Mouse (Mus musculus) liver, postnatal 0 days (tissue): ENCODE data around the gene Trim15. TPM values are rescaled to one million over a fixed set of nuclear protein-coding genes. Genes with fewer than 3 reads are reported as not detected.
A peak's percentile ranks its signal among the peaks of the same experiment; 100 is the strongest.

Source experiments
- ATAC-seq: fragments of 200-750 bp; cut with Nextera tagmentation; 2 replicates; pipeline ENCODE4 v1.8.0; 2017; ENCODE audit warnings: mild to moderate bottlenecking, moderate library complexity
- DNase-seq: peaks from one replicate; pipeline ENCODE4 v3.0.0-alpha.2; 2016
- H3K27ac ChIP-seq: fragments of 300-500 bp; sonication (generic); 2 replicates; pipeline ENCODE4 v1.5.1; 2014; ENCODE audit warnings: antibody characterized with exemption, moderate library complexity, mild to moderate bottlenecking, low read depth
- H3K27me3 ChIP-seq: fragments of 300-500 bp; sonication (generic); 2 replicates; pipeline ENCODE4 v1.6.1; 2014; ENCODE audit warnings: low read length, control low read depth, mixed read lengths; ENCODE audit not compliant: insufficient read depth
- H3K36me3 ChIP-seq: fragments of 300-500 bp; sonication (generic); replicated peaks from 2 replicates; pipeline ENCODE4 v1.6.1; 2014; ENCODE audit warnings: mild to moderate bottlenecking, control low read depth, low read length, moderate library complexity, mixed read lengths; ENCODE audit not compliant: insufficient read depth
- H3K4me1 ChIP-seq: fragments of 300-500 bp; sonication (generic); 2 replicates; pipeline ENCODE4 v1.6.1; 2014; ENCODE audit warnings: antibody characterized with exemption, mild to moderate bottlenecking, control low read depth; ENCODE audit not compliant: insufficient read depth
- H3K4me2 ChIP-seq: fragments of 300-500 bp; sonication (generic); 2 replicates; pipeline ENCODE4 v1.6.1; 2014; ENCODE audit warnings: low read depth, mild to moderate bottlenecking, low read length, moderate library complexity, mixed read lengths
- H3K4me3 ChIP-seq: fragments of 300-500 bp; sonication (generic); 2 replicates; pipeline ENCODE4 v1.5.1; 2014; ENCODE audit warnings: low read depth, low read length
- H3K9ac ChIP-seq: fragments of 300-500 bp; sonication (generic); replicated peaks from 2 replicates; pipeline ENCODE4 v1.6.1; 2014; ENCODE audit warnings: mild to moderate bottlenecking, moderate library complexity
- H3K9me3 ChIP-seq: fragments of 300-500 bp; sonication (generic); 2 replicates; pipeline ENCODE4 v1.6.1; 2016; ENCODE audit warnings: mild to moderate bottlenecking, control low read depth, low read length, mixed read lengths
- CTCF ChIP-seq: sonication (generic); IDR thresholded peaks from 2 replicates; pipeline ENCODE4 v1.5.1; 2016; ENCODE audit warnings: antibody characterized with exemption, low read depth
- EP300 ChIP-seq: IDR thresholded peaks from 2 replicates; pipeline ENCODE4 v1.6.1; 2016; ENCODE audit warnings: antibody characterized with exemption, low read depth, mild to moderate bottlenecking
- WGBS: fragments of 180-500 bp; shearing (Covaris S2); extraction: QIAGEN DNeasy Blood & Tissue Kit; methylation state at CpG from one replicate; pipeline ENCODE4 v1.1.7; 2014; ENCODE audit not compliant: insufficient replicate concordance; 5-methylcytosine and 5-hydroxymethylcytosine counted together
- polyA plus RNA-seq: library from polyadenylated mRNA; unstranded; fragments of >200 nt; fragmentation: Nextera tagmentation; extraction: Ambion mirVana; gene quantifications from 2 replicates; pipeline ENCODE4 v1.2.1, GENCODE M21; 2015

The Trim15 gene
- polyA plus RNA-seq, 1 experiment from 2014 or later: 0.12 TPM

DNA sequence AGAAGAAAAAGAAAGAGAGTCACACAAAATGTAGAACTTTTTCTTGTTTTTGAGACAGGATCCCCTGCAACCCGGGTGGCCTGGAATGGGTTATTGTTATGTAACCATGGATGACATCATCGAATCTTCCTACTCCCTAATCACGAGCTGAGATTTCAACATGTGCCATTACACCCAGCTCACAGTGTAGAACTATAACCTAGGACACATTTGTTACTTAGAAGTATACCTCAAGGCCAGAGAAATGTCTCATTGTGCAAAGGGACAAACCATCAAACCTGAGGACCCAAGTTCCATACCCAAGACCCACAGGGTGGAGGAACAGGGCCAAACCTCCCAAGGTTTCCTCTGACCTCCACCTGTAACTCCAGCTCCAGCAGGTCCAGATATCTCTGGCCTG lies 36.6 kb upstream of the Trim15 start:
- H3K9ac ChIP-seq: no peak overlapping the region
- no peak for TF ChIP-seq CTCF
- TF ChIP-seq EP300: no peak
- no peaks in the 10 kb centered on the region for H3K27me3 ChIP-seq
- DNase-seq (no peak), ATAC-seq (no peak)
- WGBS: 40% methylated on average over 3 of the region's 3 CpGs
- no peak overlapping the region for H3K4me3 ChIP-seq
- H3K4me1 ChIP-seq: no peaks in the 10 kb centered on the region
- H3K27ac ChIP-seq: no peak overlapping the region
- H3K36me3 ChIP-seq: no peaks in the 10 kb centered on the region
- no peak overlapping the region for H3K4me2 ChIP-seq
- H3K9me3 ChIP-seq: no peaks in the 10 kb centered on the region

GRCm38 (mm10) chr17:36900691-36901090 lies 33.7 kb upstream of the Trim15 start:
- Histone ChIP-seq H3K9ac (no peak overlapping the region), H3K4me1 (no peaks in the 10 kb centered on the region), H3K9me3 (no peaks in the 10 kb centered on the region), H3K36me3 (no peaks in the 10 kb centered on the region), H3K27ac (no peak overlapping the region), H3K4me3 (no peak overlapping the region), H3K4me2 (no peak overlapping the region), H3K27me3 (no peaks in the 10 kb centered on the region)
- WGBS: 16% methylated on average over 1 of the region's 1 CpGs
- no peak for DNase-seq
- no peak for ATAC-seq
- TF ChIP-seq EP300: no peak
- peak; percentile 32; the same call in 1 of the 2 replicates for TF ChIP-seq CTCF

DNA sequence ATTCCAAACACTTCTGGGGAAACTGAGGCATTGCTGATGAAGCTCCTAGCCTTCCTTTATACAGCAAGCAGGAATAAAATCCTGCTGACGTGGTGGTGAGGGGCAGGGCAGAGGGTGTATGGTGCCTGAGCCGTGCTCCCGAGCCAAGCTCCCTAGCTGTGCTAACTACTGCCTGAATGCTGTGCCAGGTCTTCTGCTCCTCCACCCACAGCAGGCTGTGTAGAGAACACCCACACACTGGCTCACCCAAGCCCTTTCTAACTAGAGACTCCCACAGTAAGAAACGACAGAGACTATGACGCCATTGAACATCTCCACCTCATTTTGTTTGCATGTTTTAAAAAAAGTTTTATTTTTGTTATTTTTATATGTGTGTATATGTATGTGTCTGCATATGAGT lies 33.0 kb upstream of the Trim15 start:
- DNase-seq (no peak), ATAC-seq (no peak)
- no peak for TF ChIP-seq CTCF
- TF ChIP-seq EP300: no peak
- no peak overlapping the region for H3K27ac ChIP-seq
- H3K9me3 ChIP-seq: no peaks in the 10 kb centered on the region
- no peaks in the 10 kb centered on the region for H3K4me1 ChIP-seq
- H3K4me3 ChIP-seq: no peak overlapping the region
- no peaks in the 10 kb centered on the region for H3K36me3 ChIP-seq
- H3K4me2 ChIP-seq: no peak overlapping the region
- no peaks in the 10 kb centered on the region for H3K27me3 ChIP-seq
- no peak overlapping the region for H3K9ac ChIP-seq
- WGBS: 76% methylated on average over 5 of the region's 5 CpGs

DNA sequence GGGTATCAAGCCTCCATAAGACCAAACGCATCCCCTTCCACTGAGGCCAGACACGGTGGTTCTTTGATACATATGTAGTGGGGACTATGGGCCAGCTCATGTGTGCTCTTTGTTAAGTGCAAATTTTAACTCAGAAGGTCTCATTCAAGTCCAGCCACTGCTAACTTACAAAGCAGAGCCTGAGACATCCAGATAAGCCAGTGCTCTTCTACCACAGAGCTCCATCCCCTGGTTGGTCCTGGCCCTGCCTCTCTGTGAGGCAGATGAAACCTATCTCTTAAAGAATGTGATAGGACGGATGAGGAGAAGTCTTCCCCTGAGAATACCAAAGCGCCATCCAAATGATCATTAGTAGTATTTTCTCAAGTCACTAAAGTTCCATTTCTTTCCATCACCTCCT lies 32.4 kb upstream of the Trim15 start:
- WGBS: 69% methylated on average over 4 of the region's 4 CpGs
- TF ChIP-seq CTCF (no peak), EP300 (no peak)
- Histone ChIP-seq H3K4me3 (no peak overlapping the region), H3K36me3 (no peaks in the 10 kb centered on the region), H3K9ac (no peak overlapping the region), H3K4me2 (no peak overlapping the region), H3K9me3 (no peaks in the 10 kb centered on the region), H3K27me3 (no peaks in the 10 kb centered on the region), H3K4me1 (no peaks in the 10 kb centered on the region), H3K27ac (no peak overlapping the region)
- DNase-seq (no peak), ATAC-seq (no peak)

- Histone ChIP-seq H3K27me3 (no peaks in the 10 kb centered on the region), H3K4me1 (no peaks in the 10 kb centered on the region), H3K9me3 (no peaks in the 10 kb centered on the region), H3K36me3 (no peaks in the 10 kb centered on the region), H3K4me2 (no peak within 1 kb of the TSS), H3K27ac (no peak within 1 kb of the TSS), H3K9ac (no peak within 1 kb of the TSS), H3K4me3 (no peak within 1 kb of the TSS)
- 57% methylated on average over 6 of the region's 6 CpGs for WGBS
- TF ChIP-seq EP300: no peak
- no peak for TF ChIP-seq CTCF
- DNase-seq: no peak
- no peak for ATAC-seq
These were observed 30.7 kb upstream of the Trim15 start, which contains the start of gene Trim31 for GRCm38 (mm10) chr17:36897552-36898205. Trim31 (plus strand) TSS chr17:36898118.

DNA sequence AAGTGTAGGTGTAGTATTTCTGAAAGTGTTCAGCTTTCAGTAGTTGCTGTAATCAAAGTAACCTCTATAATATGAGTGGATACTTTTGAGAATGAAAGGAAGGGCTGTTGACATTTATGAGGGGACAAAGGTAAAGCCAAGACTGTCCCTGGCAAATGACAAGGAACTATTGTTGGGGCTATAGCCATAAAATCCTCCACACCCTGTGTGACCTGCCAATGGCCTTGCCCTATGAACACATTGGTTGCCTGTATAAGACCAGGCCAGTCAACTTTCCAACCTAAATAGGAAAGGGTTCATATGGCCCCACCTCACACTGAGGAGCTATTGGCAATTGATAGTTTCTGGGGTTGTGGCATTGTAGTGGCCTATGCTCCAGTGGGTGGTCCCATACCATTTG lies 30.1 kb upstream of the Trim15 start:
- no peaks in the 10 kb centered on the region for H3K36me3 ChIP-seq
- no peak for ATAC-seq
- no peak overlapping the region for H3K4me3 ChIP-seq
- no peak for TF ChIP-seq CTCF
- TF ChIP-seq EP300: no peak
- no peak overlapping the region for H3K9ac ChIP-seq
- no peak overlapping the region for H3K4me2 ChIP-seq
- no peaks in the 10 kb centered on the region for H3K9me3 ChIP-seq
- no peaks in the 10 kb centered on the region for H3K27me3 ChIP-seq
- no peak for DNase-seq
- H3K27ac ChIP-seq: no peak overlapping the region
- H3K4me1 ChIP-seq: no peaks in the 10 kb centered on the region

- no peak overlapping the region for H3K4me3 ChIP-seq
- H3K36me3 ChIP-seq: no peaks in the 10 kb centered on the region
- WGBS: 78% methylated on average over 1 of the region's 1 CpGs
- TF ChIP-seq EP300 (no peak), CTCF (peak; percentile 75)
- no peak overlapping the region for H3K9ac ChIP-seq
- no peak overlapping the region for H3K4me2 ChIP-seq
- ATAC-seq: no peak
- H3K4me1 ChIP-seq: no peaks in the 10 kb centered on the region
- peaks cover 3% of the 10 kb centered on the region; the same call in 1 of the 2 replicates for H3K27me3 ChIP-seq
- H3K27ac ChIP-seq: no peak overlapping the region
- peak; percentile 55 for DNase-seq
- H3K9me3 ChIP-seq: no peaks in the 10 kb centered on the region
These were observed 29.6 kb upstream of the Trim15 start for GRCm38 (mm10) chr17:36896583-36896982.
